Mouse (Mus musculus) stomach, postnatal 0 days (tissue): ENCODE results near the gene Mob3b. TPM values are rescaled to one million over a fixed set of nuclear protein-coding genes. Genes with fewer than 3 reads are reported as not detected.

Experiments
- ATAC-seq: fragments of 200-750 bp; cut with Nextera tagmentation; 2 replicates; pipeline ENCODE4 v1.8.0; 2017; ENCODE audit not compliant: low FRiP score, low TSS enrichment
- DNase-seq: peaks from one replicate; pipeline ENCODE4 v3.0.0-alpha.2; 2016; ENCODE audit warnings: low spot score
- H3K27ac ChIP-seq: fragments of 300-500 bp; sonication (generic); replicated peaks from 2 replicates; pipeline ENCODE4 v1.5.1; 2014; ENCODE audit warnings: mild to moderate bottlenecking, control low read depth
- H3K27me3 ChIP-seq: fragments of 300-500 bp; sonication (generic); 2 replicates; pipeline ENCODE4 v1.6.1; 2014; ENCODE audit warnings: low read length; ENCODE audit not compliant: control insufficient read depth, insufficient read depth
- H3K36me3 ChIP-seq: fragments of 300-500 bp; sonication (generic); 2 replicates; pipeline ENCODE4 v1.6.1; 2014; ENCODE audit warnings: low read length, mixed read lengths; ENCODE audit not compliant: control insufficient read depth, insufficient read depth
- H3K4me1 ChIP-seq: fragments of 300-500 bp; sonication (generic); replicated peaks from 2 replicates; pipeline ENCODE4 v1.6.1; 2014; ENCODE audit warnings: antibody characterized with exemption; ENCODE audit not compliant: control insufficient read depth, insufficient read depth
- H3K4me2 ChIP-seq: fragments of 300-500 bp; sonication (generic); replicated peaks from 2 replicates; pipeline ENCODE4 v1.6.1; 2014; ENCODE audit warnings: low read depth, mild to moderate bottlenecking, control low read depth, moderate library complexity
- H3K4me3 ChIP-seq: fragments of 300-500 bp; sonication (generic); 2 replicates; pipeline ENCODE4 v1.5.1; 2014; ENCODE audit warnings: low read depth, low read length, control low read depth
- H3K9ac ChIP-seq: fragments of 300-500 bp; sonication (generic); 2 replicates; pipeline ENCODE4 v1.6.1; 2014; ENCODE audit warnings: mild to moderate bottlenecking, low read length, control low read depth, mixed read lengths
- H3K9me3 ChIP-seq: fragments of 300-500 bp; sonication (generic); 2 replicates; pipeline ENCODE4 v1.6.1; 2016; ENCODE audit warnings: low read length; ENCODE audit not compliant: control insufficient read depth
- CTCF ChIP-seq: IDR thresholded peaks from 2 replicates; pipeline ENCODE4 v1.5.1; 2016; ENCODE audit warnings: antibody characterized with exemption, low read depth, mild to moderate bottlenecking, moderate library complexity
- EP300 ChIP-seq: optimal IDR thresholded peaks from 2 replicates; pipeline ENCODE3; 2016; ENCODE audit warnings: antibody characterized with exemption
- WGBS: fragments of 180-500 bp; shearing (Covaris S2); extraction: QIAGEN DNeasy Blood & Tissue Kit; methylation state at CpG from one replicate; pipeline ENCODE4 v1.1.7; 2014; 5-methylcytosine and 5-hydroxymethylcytosine counted together
- polyA plus RNA-seq: library from polyadenylated mRNA; unstranded; fragments of >200 nt; fragmentation: Nextera tagmentation; extraction: Ambion mirVana; gene quantifications from 2 replicates; pipeline ENCODE4 v1.2.1, GENCODE M21; 2015

Mob3b gene
- polyA plus RNA-seq, 1 experiment from 2014 or later, result 15.0 TPM

GRCm38 (mm10) chr4:34901166-34901565 lies 256.1 kb downstream of the Mob3b start:
- TF ChIP-seq EP300 (no peak), CTCF (no peak)
- H3K36me3 ChIP-seq, result no peaks in the 10 kb centered on the region
- no peak overlapping the region for H3K9ac ChIP-seq
- H3K4me1 ChIP-seq, result no peaks in the 10 kb centered on the region; the same call in 1 of the 2 replicates
- no peak overlapping the region for H3K4me3 ChIP-seq
- H3K27ac ChIP-seq, result no peak overlapping the region
- WGBS, result 61% methylated on average over 4 of the region's 4 CpGs
- H3K9me3 ChIP-seq, result no peaks in the 10 kb centered on the region
- ATAC-seq (no peak), DNase-seq (no peak)
- H3K27me3 ChIP-seq, result no peaks in the 10 kb centered on the region
- no peak overlapping the region for H3K4me2 ChIP-seq

DNA sequence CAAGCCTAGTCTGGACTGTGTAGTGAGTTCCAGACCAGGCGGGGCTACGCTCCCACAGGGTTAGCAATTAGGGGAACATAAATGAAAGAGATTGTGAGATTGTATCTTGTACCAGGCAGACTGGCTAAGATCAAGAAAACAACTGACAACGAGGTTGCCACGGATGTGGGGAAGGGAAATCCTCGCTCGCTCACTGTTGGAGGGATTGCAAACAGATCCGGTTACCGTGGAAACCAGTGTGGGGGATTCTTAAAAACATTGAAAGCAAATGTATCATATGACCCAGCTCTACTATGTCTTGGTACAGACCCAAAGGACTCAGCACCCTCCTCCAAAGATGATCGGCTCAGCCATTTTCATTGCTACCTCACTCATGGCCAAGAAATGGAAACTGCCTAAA lies 257.1 kb downstream of the Mob3b start:
- Histone ChIP-seq H3K27ac (no peak overlapping the region), H3K4me2 (no peak overlapping the region), H3K9ac (no peak overlapping the region), H3K4me1 (no peaks in the 10 kb centered on the region; the same call in 1 of the 2 replicates), H3K27me3 (no peaks in the 10 kb centered on the region), H3K36me3 (no peaks in the 10 kb centered on the region), H3K9me3 (no peaks in the 10 kb centered on the region), H3K4me3 (no peak overlapping the region)
- DNase-seq (no peak), ATAC-seq (no peak)
- WGBS, result 50% methylated on average over 9 of the region's 9 CpGs
- TF ChIP-seq CTCF, result no peak
- no peak for TF ChIP-seq EP300

DNA sequence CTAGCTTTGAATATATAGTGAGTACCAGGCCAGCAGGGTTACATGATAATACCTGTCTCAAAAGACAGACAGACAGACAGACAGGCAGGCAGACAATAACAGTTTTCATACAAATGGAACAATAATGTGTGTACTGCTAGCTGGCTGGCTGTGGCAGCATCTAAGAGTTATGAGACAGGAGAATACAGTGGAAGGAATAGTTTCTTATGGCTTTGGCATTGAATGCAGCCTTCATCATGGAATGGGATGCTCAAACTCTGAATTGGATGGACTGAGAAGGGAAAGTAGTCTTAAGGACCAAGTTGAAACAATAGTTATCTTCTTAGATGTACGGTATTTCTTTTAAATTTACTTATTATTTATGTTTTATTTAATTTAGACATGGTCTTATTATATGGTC lies 258.0 kb downstream of the Mob3b start:
- no peak overlapping the region for H3K4me3 ChIP-seq
- DNase-seq (no peak), ATAC-seq (no peak)
- H3K4me1 ChIP-seq, result no peaks in the 10 kb centered on the region; the same call in 1 of the 2 replicates
- H3K36me3 ChIP-seq, result no peaks in the 10 kb centered on the region
- H3K9me3 ChIP-seq, result no peaks in the 10 kb centered on the region
- H3K4me2 ChIP-seq, result no peak overlapping the region
- no peak overlapping the region for H3K27ac ChIP-seq
- no peak for TF ChIP-seq CTCF
- TF ChIP-seq EP300, result no peak
- WGBS, result 95% methylated on average over 1 of the region's 1 CpGs
- no peak overlapping the region for H3K9ac ChIP-seq
- H3K27me3 ChIP-seq, result no peaks in the 10 kb centered on the region

Other genes with a start within 250 kb of the Mob3b start
- 0.16 TPM in 1 of 2 replicates, not detected in the other for gene Ifnk, start 5.4 kb downstream of the Mob3b start, polyA plus RNA-seq
- 7.2 and 7.6 TPM in 2 replicates for gene C9orf72, start 68.7 kb upstream of the Mob3b start, polyA plus RNA-seq